Mouse (Mus musculus) ES-E14 (cell line): ENCODE results near the gene Ncor1. TPM values are rescaled to one million over a fixed set of nuclear protein-coding genes. Genes with fewer than 3 reads are reported as not detected.
A peak's percentile ranks its signal among the peaks of the same experiment; 100 is the strongest.

Experiments
- DNase-seq: peaks from one replicate; pipeline ENCODE4 v3.0.0-alpha.2; 2013; ENCODE audit warnings: low read depth, low spot score
- H3K27ac ChIP-seq: 2 replicates; pipeline ENCODE4 v1.5.1; 2012; ENCODE audit warnings: low read depth, mild to moderate bottlenecking, low read length, moderate library complexity, mixed read lengths; ENCODE audit not compliant: poor library complexity, insufficient read depth, severe bottlenecking
- H3K36me3 ChIP-seq: 2 replicates; pipeline ENCODE4 v1.6.1; 2012; ENCODE audit warnings: mild to moderate bottlenecking, low read length, moderate library complexity, mixed read lengths; ENCODE audit not compliant: control insufficient read depth, poor library complexity, insufficient read depth, severe bottlenecking
- H3K4me1 ChIP-seq, 2 experiments: fragments of 150-350 bp in 1 of 2; sonication (generic) in 1 of 2; 2 replicates each; pipeline ENCODE4 v1.6.1; 2012; ENCODE audit warnings: low read length in 2 of 2, mild to moderate bottlenecking in 1 of 2, mixed read lengths in 1 of 2; ENCODE audit not compliant: control insufficient read depth in 2 of 2, insufficient read depth in 2 of 2, poor library complexity in 1 of 2
- H3K4me3 ChIP-seq, 2 experiments: fragments of 150-350 bp in 1 of 2; sonication (generic) in 1 of 2; 2 replicates each; pipeline ENCODE4 v1.5.1; 2012; ENCODE audit warnings: low read length in 2 of 2, low read depth in 1 of 2, mild to moderate bottlenecking in 1 of 2, mixed read lengths in 1 of 2; ENCODE audit not compliant: insufficient read depth in 1 of 2, poor library complexity in 1 of 2, severe bottlenecking in 1 of 2
- H3K9ac ChIP-seq: 2 replicates; pipeline ENCODE4 v1.6.1; 2012; ENCODE audit warnings: low read depth, mild to moderate bottlenecking, low read length, mixed read lengths; ENCODE audit not compliant: poor library complexity, insufficient read depth, severe bottlenecking
- H3K9me3 ChIP-seq: fragments of 150-350 bp; sonication (generic); 2 replicates; pipeline ENCODE4 v1.6.1; 2012; ENCODE audit warnings: low read depth, mild to moderate bottlenecking, low read length; ENCODE audit not compliant: control insufficient read depth, insufficient read depth
- CHD2 ChIP-seq: IDR thresholded peaks from 2 replicates; pipeline ENCODE4 v1.6.1; 2014; ENCODE audit warnings: mild to moderate bottlenecking, low read depth, low read length, inconsistent platforms
- HCFC1 ChIP-seq: IDR thresholded peaks from 2 replicates; pipeline ENCODE4 v1.6.1; 2012; ENCODE audit warnings: low read length, inconsistent platforms, borderline replicate concordance; ENCODE audit not compliant: insufficient read depth
- MAFK ChIP-seq: IDR thresholded peaks from 2 replicates; pipeline ENCODE4 v1.6.1; 2014; ENCODE audit warnings: mild to moderate bottlenecking, low read depth, low read length, inconsistent platforms; ENCODE audit not compliant: insufficient read depth
- ZC3H11A ChIP-seq: IDR thresholded peaks from 2 replicates; pipeline ENCODE4 v1.6.1; 2012; ENCODE audit warnings: low read depth, mild to moderate bottlenecking, inconsistent platforms, low read length, borderline replicate concordance
- ZNF384 ChIP-seq: IDR thresholded peaks from 2 replicates; pipeline ENCODE4 v1.6.1; 2012; ENCODE audit warnings: low read depth, low read length, inconsistent platforms
- in situ Hi-C, 2 experiments: fragments of 600-800 bp; cut with MboI; formaldehyde crosslinking; loops; one replicate each; pipeline ENCODE4 v1.15.1; 2025; ENCODE audit warnings: low sequenced_read_pairs in 2 of 2, inconsistent platforms in 1 of 2; ENCODE audit not compliant: unreplicated experiment in 2 of 2
- total RNA-seq: library from RNA; depleted of rRNA; stranded (reverse); fragments of 300-350 nt; gene quantifications from 2 replicates; pipeline ENCODE4 v1.2.3, GENCODE M21; 2012; rRNA removed

Gene Ncor1
- 186 and 206 TPM in 2 replicates for total RNA-seq

- in situ Hi-C loops = no loop called here
- Histone ChIP-seq H3K4me3 (peak within 1 kb of the TSS; percentile 78 to 91), H3K9ac (peak within 1 kb of the TSS; percentile 92), H3K9me3 (no peaks in the 10 kb centered on the region), H3K36me3 (0 out of 2 replicates have a peak, but pooled peaks cover 2% of the 10 kb centered on the region), H3K4me1 (peaks cover 0 to 4% of the 10 kb centered on the region in 2 experiments; a peak in 2 of 4 replicates), H3K27ac (peak within 1 kb of the TSS; percentile 94)
- DNase-seq = peak; percentile 71
- TF ChIP-seq ZC3H11A (no peak), HCFC1 (peak; percentile 40)
Observed at GRCm38 (mm10) chr11:62458276-62458724, at the start of gene Ncor1, which contains the start of gene Pigl. TSS of gene Ncor1 (minus strand) at chr11:62458541. TSS of gene Pigl (plus strand) at chr11:62458460.

- no peak for TF ChIP-seq HCFC1
- TF ChIP-seq ZNF384 = no peak
- TF ChIP-seq ZC3H11A = no peak
- TF ChIP-seq MAFK = no peak
- TF ChIP-seq CHD2 = no peak
- no peak for DNase-seq
- peak overlapping the region; percentile 74 for H3K27ac ChIP-seq
- peaks cover 27% of the 10 kb centered on the region for H3K36me3 ChIP-seq
- H3K4me3 ChIP-seq = no peak overlapping the region
- no peak overlapping the region for H3K9ac ChIP-seq
- peaks cover 2% of the 10 kb centered on the region; the same call in 1 of the 2 replicates for H3K9me3 ChIP-seq
- in situ Hi-C loops = no loop called here
- peaks cover 4 to 15% of the 10 kb centered on the region in 2 experiments; a peak in 3 of 4 replicates for H3K4me1 ChIP-seq
Observed at GRCm38 (mm10) chr11:62507683-62508082, 49.3 kb upstream of the Ncor1 start.

- no peak for TF ChIP-seq ZC3H11A
- TF ChIP-seq ZNF384 = no peak
- TF ChIP-seq HCFC1 = no peak
- no peak for TF ChIP-seq CHD2
- TF ChIP-seq MAFK = no peak
- H3K36me3 ChIP-seq = no peaks in the 10 kb centered on the region
- H3K9me3 ChIP-seq = peaks cover 2% of the 10 kb centered on the region; the same call in 1 of the 2 replicates
- no peak overlapping the region for H3K9ac ChIP-seq
- in situ Hi-C loops = no loop called here
- H3K27ac ChIP-seq = no peak overlapping the region; the same call in 1 of the 2 replicates
- no peak overlapping the region for H3K4me3 ChIP-seq
- no peak for DNase-seq
- H3K4me1 ChIP-seq = peaks cover 12 to 31% of the 10 kb centered on the region in 2 experiments
Observed at GRCm38 (mm10) chr11:62500529-62500928, 42.2 kb upstream of the Ncor1 start.

GRCm38 (mm10) chr11:62498802-62499201 lies 40.5 kb upstream of the Ncor1 start:
- no peaks in the 10 kb centered on the region for H3K9me3 ChIP-seq
- DNase-seq = no peak
- in situ Hi-C loops = no loop called here
- H3K4me1 ChIP-seq = peaks cover 13 to 34% of the 10 kb centered on the region in 2 experiments
- H3K9ac ChIP-seq = no peak overlapping the region; the same call in 1 of the 2 replicates
- peak overlapping the region; percentile 69; the same call in 1 of the 2 replicates for H3K27ac ChIP-seq
- H3K4me3 ChIP-seq = no peak overlapping the region
- H3K36me3 ChIP-seq = no peaks in the 10 kb centered on the region
- no peak for TF ChIP-seq ZNF384
- TF ChIP-seq HCFC1 = no peak
- no peak for TF ChIP-seq CHD2
- no peak for TF ChIP-seq ZC3H11A
- no peak for TF ChIP-seq MAFK

GRCm38 (mm10) chr11:62497181-62497580 lies 38.8 kb upstream of the Ncor1 start:
- H3K9ac ChIP-seq = no peak overlapping the region
- H3K4me3 ChIP-seq = no peak overlapping the region
- H3K9me3 ChIP-seq = no peaks in the 10 kb centered on the region
- in situ Hi-C loops = no loop called here
- H3K27ac ChIP-seq = peak overlapping the region; percentile 61; the same call in 1 of the 2 replicates
- H3K36me3 ChIP-seq = no peaks in the 10 kb centered on the region
- no peak for DNase-seq
- TF ChIP-seq ZC3H11A = no peak
- no peak for TF ChIP-seq MAFK
- TF ChIP-seq HCFC1 = no peak
- no peak for TF ChIP-seq ZNF384
- peaks cover 16 to 25% of the 10 kb centered on the region in 2 experiments for H3K4me1 ChIP-seq
